Mouse (Mus musculus) myocyte (in vitro differentiated cells): ENCODE data around the gene Shank2.

ENCODE experiments used
- CEBPB ChIP-seq: IDR thresholded peaks from 2 replicates; pipeline ENCODE4 v1.6.1; 2011; ENCODE audit warnings: mild to moderate bottlenecking, moderate library complexity; ENCODE audit not compliant: poor library complexity, insufficient read depth, severe bottlenecking
- E2F4 ChIP-seq: IDR thresholded peaks from one replicate; pipeline ENCODE4 v1.6.1; 2011; ENCODE audit warnings: mild to moderate bottlenecking, control low read depth, moderate library complexity; ENCODE audit not compliant: insufficient read depth
- MAX ChIP-seq: IDR thresholded peaks from one replicate; pipeline ENCODE4 v1.6.1; 2011; ENCODE audit warnings: low read depth, mild to moderate bottlenecking, control low read depth
- MYOD1 ChIP-seq, 3 experiments: IDR thresholded peaks; one replicate each; pipeline ENCODE4 v1.6.1; 2011; ENCODE audit warnings: control low read depth in 2 of 3, low read depth in 2 of 3, mild to moderate bottlenecking in 2 of 3, moderate library complexity in 1 of 3; ENCODE audit not compliant: insufficient read length in 2 of 3, control insufficient read depth in 1 of 3
- MYOG ChIP-seq, 3 experiments: IDR thresholded peaks; one replicate each; pipeline ENCODE4 v1.6.1; 2011; ENCODE audit warnings: control low read depth in 2 of 3, low read depth in 2 of 3, mild to moderate bottlenecking in 2 of 3; ENCODE audit not compliant: insufficient read length in 2 of 3, control insufficient read depth in 1 of 3, insufficient read depth in 1 of 3
- POLR2A ChIP-seq: IDR thresholded peaks from one replicate; pipeline ENCODE4 v1.6.1; 2011; ENCODE audit warnings: low read depth, mild to moderate bottlenecking, control low read depth, moderate library complexity; ENCODE audit not compliant: insufficient read length
- REST ChIP-seq: IDR thresholded peaks from one replicate; pipeline ENCODE4 v1.6.1; 2011; ENCODE audit warnings: mild to moderate bottlenecking, control low read depth, moderate library complexity; ENCODE audit not compliant: insufficient read depth, insufficient read length
- SRF ChIP-seq: IDR thresholded peaks from one replicate; pipeline ENCODE4 v1.6.1; 2011; ENCODE audit warnings: low read depth; ENCODE audit not compliant: control insufficient read depth, insufficient read length
- TCF12 ChIP-seq: IDR thresholded peaks from one replicate; pipeline ENCODE4 v1.6.1; 2011; ENCODE audit warnings: mild to moderate bottlenecking, control low read depth; ENCODE audit not compliant: poor library complexity, insufficient read depth, severe bottlenecking
- USF1 ChIP-seq: IDR thresholded peaks from one replicate; pipeline ENCODE4 v1.6.1; 2011; ENCODE audit warnings: low read depth, mild to moderate bottlenecking, control low read depth, moderate library complexity

DNA sequence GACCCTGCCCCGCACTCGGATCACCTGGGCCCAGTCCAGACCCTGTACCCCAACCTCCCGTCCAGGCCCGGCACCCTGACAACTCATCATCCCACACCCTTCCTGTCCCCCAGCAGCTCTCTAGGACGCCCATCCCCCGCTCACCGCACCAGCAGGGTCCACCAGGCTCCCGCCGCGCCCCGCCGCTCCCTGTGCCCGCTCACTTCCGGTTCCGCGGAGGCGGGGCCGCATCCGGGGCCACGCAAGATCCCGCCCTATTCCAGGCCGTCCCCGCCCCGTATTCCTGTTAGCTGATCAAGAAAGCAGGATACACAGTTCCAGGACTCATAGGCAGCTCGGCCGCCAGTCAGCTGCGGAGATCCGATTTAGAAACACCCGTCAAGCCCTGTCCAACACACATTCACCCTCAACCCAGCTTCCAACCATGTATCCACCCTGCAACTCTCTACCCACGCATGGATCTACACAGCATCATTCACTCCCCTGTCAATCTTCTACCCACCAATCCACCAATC is 468.9 kb downstream of the Shank2 start, which contains the start of gene Cttn:
- TF ChIP-seq USF1: no peak
- peak; percentile 90 for TF ChIP-seq POLR2A
- no peak for TF ChIP-seq MYOD1 (IDR thresholded peaks at IDR 0.05; ENCODE audit: control insufficient read depth in 1 of 3, insufficient read length in 2 of 3, low read depth in 2 of 3)
- TF ChIP-seq CEBPB: no peak
- TF ChIP-seq E2F4: no peak
- TF ChIP-seq SRF: no peak
- no peak for TF ChIP-seq MYOG (IDR thresholded peaks at IDR 0.05; ENCODE audit: control insufficient read depth in 1 of 3, insufficient read depth in 1 of 3, insufficient read length in 2 of 3, low read depth in 2 of 3)
- no peak for TF ChIP-seq REST
- TF ChIP-seq TCF12: no peak
- no peak for TF ChIP-seq MAX
